Mouse (Mus musculus): ENCODE data around the gene Lrrn4cl.

- no peak for TF ChIP-seq CTCF (IDR thresholded peaks at IDR 0.05; ENCODE audit: low read depth)
- TF ChIP-seq EP300 (optimal IDR thresholded peaks at IDR 0.05), result no peak
These were observed 36.5 kb downstream of the Lrrn4cl start for GRCm38 (mm10) chr19:8886916-8887584.
